Mouse (Mus musculus) C2C12 (cell line): ENCODE measurements around the gene Kif16b. TPM values are rescaled to one million over a fixed set of nuclear protein-coding genes. Genes with fewer than 3 reads are reported as not detected.
"Not testable (repeated sequence)": the region's sequence is repeated elsewhere in the genome, so short reads cannot be mapped to it uniquely, and the experiment has no call there.

ENCODE experiments used
- H3K27me3 ChIP-seq: one replicate; pipeline ENCODE4 v1.6.1; 2011; ENCODE audit not compliant: control insufficient read depth, insufficient read depth, insufficient read length
- H3K36me3 ChIP-seq: one replicate; pipeline ENCODE4 v1.6.1; 2011; ENCODE audit not compliant: control insufficient read depth, insufficient read depth
- H3K4me3 ChIP-seq: one replicate; pipeline ENCODE4 v1.5.1; 2011; ENCODE audit warnings: mild to moderate bottlenecking, control low read depth; ENCODE audit not compliant: poor library complexity, insufficient read depth, severe bottlenecking
- H3K79me2 ChIP-seq: one replicate; pipeline ENCODE4 v1.6.1; 2011; ENCODE audit not compliant: control insufficient read depth, insufficient read depth
- H3K79me3 ChIP-seq: one replicate; pipeline ENCODE4 v1.6.1; 2011; ENCODE audit warnings: low read depth, control low read depth
- H3ac ChIP-seq: one replicate; pipeline ENCODE3; 2011; ENCODE audit warnings: low read depth; ENCODE audit not compliant: control insufficient read depth, insufficient read length
- CEBPB ChIP-seq: IDR thresholded peaks from one replicate; pipeline ENCODE4 v1.6.1; 2011; ENCODE audit warnings: low read depth, mild to moderate bottlenecking, control low read depth, moderate library complexity
- CTCF ChIP-seq: IDR thresholded peaks from one replicate; pipeline ENCODE4 v1.5.1; 2011; ENCODE audit not compliant: control insufficient read depth, insufficient read depth, insufficient read length
- FOSL1 ChIP-seq: IDR thresholded peaks from one replicate; pipeline ENCODE4 v1.8.0; 2011; ENCODE audit warnings: mild to moderate bottlenecking, low read length; ENCODE audit not compliant: poor library complexity, insufficient read depth, severe bottlenecking
- MAX ChIP-seq: IDR thresholded peaks from one replicate; pipeline ENCODE4 v1.6.1; 2011; ENCODE audit warnings: mild to moderate bottlenecking, control low read depth
- MYOD1 ChIP-seq: IDR thresholded peaks from one replicate; pipeline ENCODE4 v1.6.1; 2011; ENCODE audit warnings: low read depth; ENCODE audit not compliant: control insufficient read depth, insufficient read length
- MYOG ChIP-seq: IDR thresholded peaks from one replicate; pipeline ENCODE4 v1.6.1; 2011; ENCODE audit not compliant: control insufficient read depth, insufficient read length; ENCODE audit errors: extremely low read depth
- USF1 ChIP-seq: IDR thresholded peaks from one replicate; pipeline ENCODE4 v1.6.1; 2011; ENCODE audit warnings: low read depth, mild to moderate bottlenecking, control low read depth, moderate library complexity
- polyA plus RNA-seq: library from polyadenylated mRNA; unstranded; fragments of >200 nt; fragmentation: generic; extraction: Trizol; gene quantifications from one replicate; pipeline ENCODE4 v1.2.1, GENCODE M21; 2012; ENCODE audit warnings: missing spikeins

The Kif16b gene
- polyA plus RNA-seq, 1 experiment: 2.2 TPM

DNA sequence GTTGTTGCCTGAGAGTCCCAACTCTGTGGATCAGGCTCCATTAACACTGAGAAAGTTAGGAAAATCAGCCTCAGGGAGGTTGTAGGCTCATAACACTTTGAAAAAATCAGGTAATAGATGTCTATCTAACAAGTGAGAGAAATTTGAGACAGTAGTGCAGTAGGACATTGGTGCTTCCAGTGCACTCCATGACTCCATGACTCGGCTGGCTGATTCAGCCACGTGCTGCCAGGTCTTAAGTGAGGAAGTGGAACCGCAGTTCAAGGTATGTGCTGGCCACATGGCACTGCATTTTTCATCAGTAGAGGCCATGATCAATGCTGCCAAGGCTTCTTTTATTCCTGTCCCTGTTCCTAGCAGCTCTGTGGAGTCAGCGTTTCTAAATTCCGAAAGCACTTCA, 315.5 kb downstream of the Kif16b start:
- Histone ChIP-seq H3ac (no peak overlapping the region), H3K4me3 (no peak overlapping the region), H3K79me3 (no peaks in the 10 kb centered on the region), H3K79me2 (no peaks in the 10 kb centered on the region), H3K27me3 (no peaks in the 10 kb centered on the region), H3K36me3 (no peaks in the 10 kb centered on the region)
- TF ChIP-seq MYOD1 (no peak), USF1 (no peak), FOSL1 (no peak), CTCF (no peak), CEBPB (no peak), MYOG (no peak), MAX (no peak)

DNA sequence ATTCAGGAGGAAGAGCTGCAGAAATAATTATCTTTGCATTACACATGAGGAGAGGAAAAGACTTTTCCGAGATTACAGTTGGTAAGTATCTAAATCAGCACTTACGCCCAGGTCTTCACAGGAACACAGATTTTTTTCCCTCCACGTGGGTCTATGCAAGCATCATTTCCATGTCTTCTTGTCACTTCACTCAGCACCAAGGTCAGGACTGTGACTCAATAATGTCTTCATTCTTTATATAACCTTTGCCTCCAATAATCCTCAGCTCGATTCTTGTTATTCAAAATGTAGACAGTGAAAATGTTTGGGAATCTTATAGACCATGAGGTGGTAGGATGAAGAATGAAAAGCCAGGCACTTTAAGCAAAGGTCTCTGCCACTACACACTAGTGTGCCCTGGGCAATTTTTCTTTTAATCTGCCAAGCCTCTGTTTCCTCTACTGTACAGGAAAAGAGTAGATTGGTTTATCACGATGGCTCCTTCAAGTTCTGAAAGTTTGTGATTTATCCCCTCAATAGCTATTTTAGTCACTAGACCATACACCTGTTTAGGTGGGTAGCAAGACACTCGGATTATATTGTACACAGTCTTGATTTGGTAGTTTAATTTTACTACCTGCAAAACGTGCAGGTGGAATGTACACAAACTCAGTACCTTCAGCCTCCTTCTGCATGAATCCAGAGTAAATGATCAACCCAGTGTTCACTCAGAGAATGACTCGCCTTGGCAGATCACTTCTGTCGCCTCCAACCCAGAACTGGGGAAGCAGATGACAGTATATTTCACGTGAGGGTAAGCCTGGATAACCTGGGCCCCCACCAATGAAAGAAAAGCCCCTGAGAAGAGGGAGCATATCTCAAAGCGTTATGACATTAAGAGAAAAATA, 316.2 kb downstream of the Kif16b start:
- no peaks in the 10 kb centered on the region for H3K79me2 ChIP-seq
- no peaks in the 10 kb centered on the region for H3K36me3 ChIP-seq
- H3ac ChIP-seq: no peak overlapping the region
- no peaks in the 10 kb centered on the region for H3K79me3 ChIP-seq
- no peak overlapping the region for H3K4me3 ChIP-seq
- no peaks in the 10 kb centered on the region for H3K27me3 ChIP-seq
- no peak for TF ChIP-seq CTCF
- no peak for TF ChIP-seq MYOG

DNA sequence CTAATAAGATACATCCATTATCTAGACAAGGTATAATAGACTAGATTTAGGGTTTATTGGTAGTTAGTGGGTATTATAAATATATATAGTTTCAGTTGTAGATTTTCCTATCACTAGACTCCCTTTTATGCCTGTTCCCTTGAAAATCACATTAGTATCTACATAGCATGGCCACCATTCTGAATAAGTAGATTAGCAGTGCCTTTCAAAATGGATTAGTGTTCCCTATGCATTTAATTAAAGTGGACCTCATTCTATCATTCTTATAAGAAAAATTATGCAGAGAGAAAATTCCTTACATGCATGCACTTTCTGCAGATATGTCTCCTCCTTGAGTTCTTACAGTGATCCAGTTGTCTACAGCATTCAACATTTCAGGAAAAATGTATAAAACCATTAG, 320.9 kb downstream of the Kif16b start:
- Histone ChIP-seq H3K4me3 (no peak overlapping the region), H3K27me3 (no peaks in the 10 kb centered on the region), H3K79me3 (no peaks in the 10 kb centered on the region), H3K79me2 (no peaks in the 10 kb centered on the region), H3ac (no peak overlapping the region), H3K36me3 (no peaks in the 10 kb centered on the region)
- TF ChIP-seq MYOD1 (no peak), FOSL1 (no peak), MYOG (no peak), MAX (no peak), USF1 (no peak), CTCF (no peak), CEBPB (no peak)

DNA sequence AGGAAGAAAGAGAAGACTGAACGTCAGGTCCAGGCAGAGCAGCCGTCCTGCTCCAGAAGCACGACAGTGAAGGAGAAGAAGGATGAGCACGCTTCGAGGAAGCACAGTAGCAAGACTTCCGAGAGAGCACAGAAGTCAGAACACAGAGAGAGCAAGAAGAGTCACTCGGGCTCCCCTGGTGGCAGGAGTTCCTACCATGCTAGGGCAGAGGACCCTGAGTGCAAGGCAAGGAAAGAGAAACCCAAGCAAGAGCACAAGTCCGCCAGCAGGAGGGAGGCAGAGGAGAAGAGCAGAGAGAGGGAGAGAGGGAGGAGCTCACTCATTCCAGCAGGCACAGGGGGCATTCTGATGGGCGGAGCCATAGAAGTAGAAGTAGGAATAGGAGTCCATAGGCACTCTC, 323.9 kb downstream of the Kif16b start:
- not testable (repeated sequence) for H3K4me3 ChIP-seq, H3K27me3 ChIP-seq, H3ac ChIP-seq, H3K79me2 ChIP-seq, H3K36me3 ChIP-seq, H3K79me3 ChIP-seq

DNA sequence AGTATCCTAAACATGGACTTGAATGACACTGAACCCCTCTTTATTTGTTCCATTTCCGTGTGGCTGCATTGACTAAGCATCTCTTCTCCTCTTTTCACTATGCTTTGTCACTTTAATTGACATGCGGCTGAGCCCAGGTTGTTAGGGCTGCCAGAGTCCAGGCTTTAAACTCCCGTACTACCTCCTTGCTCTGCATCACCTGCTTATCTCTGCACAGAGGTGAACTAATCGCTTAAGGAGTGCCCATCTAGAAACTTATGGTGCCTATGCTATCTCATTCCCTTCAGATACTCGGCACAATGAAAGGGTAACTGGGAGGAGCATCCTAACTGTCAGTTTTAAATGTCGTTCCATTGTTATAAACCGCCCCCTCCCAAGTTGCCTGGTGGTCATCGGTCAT, 331.6 kb downstream of the Kif16b start:
- Histone ChIP-seq H3K27me3 (no peaks in the 10 kb centered on the region), H3K79me2 (no peaks in the 10 kb centered on the region), H3K79me3 (no peaks in the 10 kb centered on the region), H3K4me3 (no peak overlapping the region), H3K36me3 (no peaks in the 10 kb centered on the region), H3ac (no peak overlapping the region)
- TF ChIP-seq MYOG (no peak), USF1 (no peak), MYOD1 (no peak), FOSL1 (no peak), CTCF (no peak), CEBPB (no peak), MAX (no peak)

Other genes starting within 250 kb of the Kif16b start
- 35.9 TPM for gene Snrpb2, start 161.5 kb upstream of the Kif16b start, polyA plus RNA-seq
- gene Otor, start 176.9 kb upstream of the Kif16b start, polyA plus RNA-seq: not detected